Mouse (Mus musculus) heart, embryonic 14.5 days (tissue): ENCODE measurements around the gene Tppp2. TPM values are rescaled to one million over a fixed set of nuclear protein-coding genes. Genes with fewer than 3 reads are reported as not detected.

ENCODE experiments used
- ATAC-seq: fragments of 200-750 bp; cut with Nextera tagmentation; 2 replicates; pipeline ENCODE4 v1.8.0; 2017; ENCODE audit warnings: low read depth, moderate TSS enrichment; ENCODE audit not compliant: insufficient number of reproducible peaks, insufficient read depth, low FRiP score
- H3K27ac ChIP-seq, 2 experiments: fragments of 200-500 bp in 1 of 2; fragments of 300-500 bp in 1 of 2; sonication (generic) in 1 of 2; replicated peaks in 1 of 2; 2 replicates each; pipeline ENCODE4 v1.5.1; 2012 to 2014; ENCODE audit warnings: low read depth in 2 of 2, low read length in 2 of 2, control low read depth in 1 of 2, mild to moderate bottlenecking in 1 of 2, mixed read lengths in 1 of 2; ENCODE audit not compliant: control insufficient read depth in 1 of 2, insufficient read depth in 1 of 2
- H3K27me3 ChIP-seq: fragments of 300-500 bp; sonication (generic); 2 replicates; pipeline ENCODE4 v1.6.1; 2014; ENCODE audit warnings: mild to moderate bottlenecking, low read length, control low read depth; ENCODE audit not compliant: control insufficient read depth, insufficient read depth
- H3K36me3 ChIP-seq: fragments of 300-500 bp; sonication (generic); 2 replicates; pipeline ENCODE4 v1.6.1; 2014; ENCODE audit warnings: mild to moderate bottlenecking, control low read depth, low read length, mixed read lengths; ENCODE audit not compliant: control insufficient read depth, insufficient read depth
- H3K4me1 ChIP-seq, 2 experiments: fragments of 200-500 bp in 1 of 2; fragments of 300-500 bp in 1 of 2; sonication (generic) in 1 of 2; 2 replicates each; pipeline ENCODE4 v1.6.1; 2012 to 2014; ENCODE audit warnings: low read length in 2 of 2, control low read depth in 1 of 2, mixed read lengths in 1 of 2; ENCODE audit not compliant: control insufficient read depth in 2 of 2, insufficient read depth in 2 of 2
- H3K4me2 ChIP-seq: fragments of 300-500 bp; sonication (generic); 2 replicates; pipeline ENCODE4 v1.6.1; 2014; ENCODE audit warnings: mild to moderate bottlenecking, low read length
- H3K4me3 ChIP-seq, 2 experiments: fragments of 200-500 bp in 1 of 2; fragments of 300-500 bp in 1 of 2; sonication (generic) in 1 of 2; 2 replicates each; pipeline ENCODE4 v1.5.1; 2012 to 2014; ENCODE audit warnings: low read length in 2 of 2, mild to moderate bottlenecking in 2 of 2, control low read depth in 1 of 2, low read depth in 1 of 2, moderate library complexity in 1 of 2; ENCODE audit not compliant: control insufficient read depth in 1 of 2, insufficient read depth in 1 of 2
- H3K9ac ChIP-seq: fragments of 300-500 bp; sonication (generic); 2 replicates; pipeline ENCODE4 v1.6.1; 2014; ENCODE audit warnings: mild to moderate bottlenecking, low read length
- H3K9me3 ChIP-seq: fragments of 300-500 bp; sonication (generic); 2 replicates; pipeline ENCODE4 v1.6.1; 2016; ENCODE audit warnings: low read length, control low read depth; ENCODE audit not compliant: control insufficient read depth
- WGBS: fragments of 180-500 bp; shearing (Covaris S2); extraction: QIAGEN DNeasy Blood & Tissue Kit; methylation state at CpG from one replicate; pipeline ENCODE4 v1.1.7; 2014; 5-methylcytosine and 5-hydroxymethylcytosine counted together
- polyA plus RNA-seq: library from polyadenylated mRNA; unstranded; fragments of >200 nt; fragmentation: Nextera tagmentation; extraction: Ambion mirVana; gene quantifications from 2 replicates; pipeline ENCODE4 v1.2.1, GENCODE M21; 2014

Gene Tppp2
- not detected in 2 replicates for polyA plus RNA-seq

GRCm38 (mm10) chr14:51918125-51918524 is at the start of gene Tppp2:
Tppp2 (plus strand) TSS chr14:51918425.
- no peak within 1 kb of the TSS for H3K27ac ChIP-seq
- no peak for ATAC-seq
- WGBS, result 82% methylated on average over 4 of the region's 4 CpGs

GRCm38 (mm10) chr14:51870756-51871155 is 47.5 kb upstream of the Tppp2 start:
- H3K4me1 ChIP-seq, result no peaks in the 10 kb centered on the region
- H3K9ac ChIP-seq, result no peak overlapping the region
- WGBS, result 64% methylated on average over 2 of the region's 2 CpGs

More at GRCm38 (mm10) chr14:51918125-51918524, at the start of gene Tppp2:
- H3K9me3 ChIP-seq, result no peaks in the 10 kb centered on the region
- H3K9ac ChIP-seq, result no peak within 1 kb of the TSS
- H3K27me3 ChIP-seq, result no peaks in the 10 kb centered on the region
- no peaks in the 10 kb centered on the region for H3K36me3 ChIP-seq
- H3K4me1 ChIP-seq, result peaks cover 27 to 32% of the 10 kb centered on the region in 2 experiments
- H3K4me3 ChIP-seq, result no peak within 1 kb of the TSS
- H3K4me2 ChIP-seq, result no peak within 1 kb of the TSS

GRCm38 (mm10) chr14:51871741-51872140 is 46.5 kb upstream of the Tppp2 start:
- Histone ChIP-seq H3K9ac (no peak overlapping the region), H3K9me3 (no peaks in the 10 kb centered on the region), H3K27me3 (no peaks in the 10 kb centered on the region), H3K36me3 (no peaks in the 10 kb centered on the region), H3K4me2 (no peak overlapping the region), H3K4me1 (no peaks in the 10 kb centered on the region), H3K27ac (no peak overlapping the region), H3K4me3 (no peak overlapping the region)
- 76% methylated on average over 9 of the region's 9 CpGs for WGBS
- no peak for ATAC-seq

More at GRCm38 (mm10) chr14:51870756-51871155, 47.5 kb upstream of the Tppp2 start:
- Histone ChIP-seq H3K27me3 (no peaks in the 10 kb centered on the region), H3K4me3 (no peak overlapping the region), H3K9me3 (no peaks in the 10 kb centered on the region), H3K27ac (no peak overlapping the region), H3K36me3 (no peaks in the 10 kb centered on the region), H3K4me2 (no peak overlapping the region)
- no peak for ATAC-seq

- WGBS, result 77% methylated on average over 3 of the region's 3 CpGs
- Histone ChIP-seq H3K27ac (no peak overlapping the region), H3K9ac (no peak overlapping the region), H3K27me3 (no peaks in the 10 kb centered on the region), H3K4me1 (no peaks in the 10 kb centered on the region), H3K4me3 (no peak overlapping the region), H3K36me3 (no peaks in the 10 kb centered on the region), H3K9me3 (no peaks in the 10 kb centered on the region), H3K4me2 (no peak overlapping the region)
- no peak for ATAC-seq
Measured at GRCm38 (mm10) chr14:51877517-51877916, 40.7 kb upstream of the Tppp2 start.

- Histone ChIP-seq H3K4me1 (peaks cover 2 to 10% of the 10 kb centered on the region in 2 experiments; a peak in 2 of 4 replicates), H3K9me3 (no peaks in the 10 kb centered on the region), H3K27ac (peak overlapping the region; percentile 48 to 49; a peak in 3 of 4 replicates), H3K4me3 (peak overlapping the region; percentile 29 to 80; a peak in 3 of 4 replicates), H3K36me3 (peaks cover 24% of the 10 kb centered on the region), H3K9ac (peak overlapping the region; percentile 85), H3K27me3 (no peaks in the 10 kb centered on the region), H3K4me2 (peak overlapping the region; percentile 78)
- WGBS, result 1% methylated on average over 4 of the region's 4 CpGs
- peak; percentile 23; the same call in 1 of the 2 replicates for ATAC-seq
Measured at GRCm38 (mm10) chr14:51883527-51884030, 34.6 kb upstream of the Tppp2 start.

GRCm38 (mm10) chr14:51884031-51884544 is 34.1 kb upstream of the Tppp2 start:
- peak; percentile 3; the same call in 1 of the 2 replicates for ATAC-seq
- peaks cover 29% of the 10 kb centered on the region for H3K36me3 ChIP-seq
- H3K4me2 ChIP-seq, result peak overlapping the region; percentile 78
- peak overlapping the region; percentile 85 for H3K9ac ChIP-seq
- H3K4me1 ChIP-seq, result peaks cover 2 to 10% of the 10 kb centered on the region in 2 experiments; a peak in 2 of 4 replicates
- H3K9me3 ChIP-seq, result no peaks in the 10 kb centered on the region
- peak overlapping the region; percentile 48 to 49; a peak in 3 of 4 replicates for H3K27ac ChIP-seq
- H3K27me3 ChIP-seq, result no peaks in the 10 kb centered on the region
- 1% methylated on average over 14 of the region's 14 CpGs for WGBS
- H3K4me3 ChIP-seq, result peak overlapping the region; percentile 29 to 80

GRCm38 (mm10) chr14:51884598-51885331 is 33.5 kb upstream of the Tppp2 start, which contains the start of gene Mettl17:
Mettl17 (plus strand) TSS chr14:51884842.
- H3K4me3 ChIP-seq, result peak within 1 kb of the TSS; percentile 80 to 81
- no peaks in the 10 kb centered on the region for H3K27me3 ChIP-seq
- under 1% methylated on average over 43 of the region's 43 CpGs for WGBS
- no peaks in the 10 kb centered on the region for H3K9me3 ChIP-seq
- peak within 1 kb of the TSS; percentile 85 for H3K9ac ChIP-seq
- ATAC-seq, result peak; percentile 95
- peak within 1 kb of the TSS; percentile 48 to 63 for H3K27ac ChIP-seq
- H3K4me1 ChIP-seq, result peaks cover 2 to 10% of the 10 kb centered on the region in 2 experiments; a peak in 2 of 4 replicates
- peak within 1 kb of the TSS; percentile 78 for H3K4me2 ChIP-seq
- peaks cover 35% of the 10 kb centered on the region for H3K36me3 ChIP-seq
